In genomic region chr13:33051697-33052096, GRCm38 (mm10) we compare ENCODE assay signal across 14 mouse cellular contexts. TPM values are rescaled to one million over a fixed set of nuclear protein-coding genes. Genes with fewer than 3 reads are reported as not detected.
"Had no signal": no experiment of that assay in that cellular context is flagged by ENCODE, and none has a peak within 500 bp of the region (broad histone marks: within the 10 kb centered on the region; RNA-seq: fewer than 3 reads in every experiment).

No protein-coding gene starts in this region.

- ATAC-seq: liver, embryonic 12.5 days; midbrain, embryonic 13.5 days had no signal

- DNase-seq: kidney, adult 2 months; kidney, postnatal 14 days; layer of hippocampus, adult 9-11 months; layer of hippocampus, postnatal 36 days; lung, embryonic 14.5 days; lung, postnatal 10 days; right cerebral cortex, adult 18-20 months; right cerebral cortex, postnatal 25 days; thymus, adult 2 months; thymus, postnatal 25 days had no signal

RNA-seq across cellular contexts. Expression of gene Serpinb9b, which starts 24.5 kb away (rescaled TPM):
- total RNA-seq: layer of hippocampus, postnatal 36 days; left cerebral cortex, adult 8-10 months; left cerebral cortex, postnatal 25 days had no signal
